Mouse (Mus musculus): Measurements from ENCODE around the gene Zfhx3. TPM values are rescaled to one million over a fixed set of nuclear protein-coding genes. Genes with fewer than 3 reads are reported as not detected.

The Zfhx3 gene
- polyA plus RNA-seq, 1 experiment from 2014 or later, result 44.7 TPM

DNA sequence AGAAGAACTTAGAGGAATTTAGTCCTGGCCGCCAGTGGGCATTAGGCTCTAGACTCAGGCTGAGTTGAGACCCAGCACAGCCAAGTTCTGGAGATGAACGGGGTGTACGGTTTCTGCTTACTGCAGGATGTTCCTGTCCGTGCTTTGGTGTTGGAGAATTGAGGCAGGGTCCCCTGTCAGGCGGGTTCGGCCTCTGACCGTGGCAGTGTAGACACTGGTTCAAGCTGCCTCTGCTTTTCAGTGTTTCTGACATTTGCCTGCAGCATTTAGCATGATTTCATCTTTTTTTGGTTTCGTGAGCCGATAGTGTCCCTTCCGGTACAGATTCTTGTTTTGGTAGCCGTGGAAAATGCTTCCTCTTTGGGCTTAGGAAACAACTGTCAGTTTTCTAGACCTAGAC, 805.7 kb downstream of the Zfhx3 start:
- Histone ChIP-seq H3K9me3 (replicated peaks; ENCODE audit: control insufficient read depth, low read length, poor library complexity, severe bottlenecking) (no peaks in the 10 kb centered on the region), H3K9ac (ENCODE audit: low read depth, low read length) (no peak overlapping the region), H3K27me3 (ENCODE audit: control insufficient read depth, insufficient read depth, low read depth, low read length) (no peaks in the 10 kb centered on the region), H3K27ac (ENCODE audit: low read length) (no peak overlapping the region), H3K36me3 (ENCODE audit: control insufficient read depth, insufficient read depth, low read length) (no peaks in the 10 kb centered on the region), H3K4me3 (ENCODE audit: low read depth, low read length) (no peak overlapping the region), H3K4me2 (ENCODE audit: low read length) (no peak overlapping the region), H3K4me1 (ENCODE audit: control insufficient read depth, insufficient read depth, low read length) (peaks cover 20% of the 10 kb centered on the region)
- no peak for ATAC-seq
- WGBS, result 49% methylated on average over 11 of the region's 11 CpGs

DNA sequence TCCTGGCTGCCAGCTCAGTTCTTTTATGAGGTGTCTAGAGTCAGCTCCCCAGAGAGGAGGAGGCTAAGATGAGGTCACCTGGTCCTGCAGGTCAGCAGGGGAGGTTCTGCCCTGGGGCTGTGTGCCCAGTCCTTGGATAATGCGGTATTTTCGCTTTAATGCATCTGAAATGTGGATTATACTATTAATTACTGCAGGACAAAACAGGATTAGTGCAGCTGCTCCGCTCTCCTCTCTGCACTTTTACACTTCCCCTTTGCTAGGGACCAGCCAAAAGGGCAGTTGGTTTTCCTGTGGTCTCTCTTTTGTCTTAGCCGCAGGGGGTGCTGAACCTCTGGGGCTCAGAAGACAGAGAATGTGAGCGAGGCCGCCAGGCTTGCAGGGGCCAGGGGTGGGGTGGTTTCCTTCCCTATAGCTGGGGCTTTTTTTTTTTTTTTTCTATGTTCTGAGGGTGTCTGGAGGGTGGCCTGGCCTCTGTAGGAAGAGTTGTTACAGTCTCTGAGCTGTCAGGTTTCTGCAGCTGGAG, 806.5 kb downstream of the Zfhx3 start:
- H3K27me3 ChIP-seq (ENCODE audit: control insufficient read depth, insufficient read depth, low read depth, low read length), result no peaks in the 10 kb centered on the region
- peak; percentile 44; the same call in 1 of the 2 replicates for ATAC-seq
- peak overlapping the region; percentile 41; the same call in 1 of the 2 replicates for H3K27ac ChIP-seq (ENCODE audit: low read length)
- H3K4me3 ChIP-seq (ENCODE audit: low read depth, low read length), result no peak overlapping the region
- H3K9ac ChIP-seq (ENCODE audit: low read depth, low read length), result no peak overlapping the region
- 7% methylated on average over 6 of the region's 6 CpGs for WGBS
- no peaks in the 10 kb centered on the region for H3K36me3 ChIP-seq (ENCODE audit: control insufficient read depth, insufficient read depth, low read length)
- peaks cover 18% of the 10 kb centered on the region for H3K4me1 ChIP-seq (ENCODE audit: control insufficient read depth, insufficient read depth, low read length)
- H3K4me2 ChIP-seq (ENCODE audit: low read length), result peak overlapping the region; percentile 19; the same call in 1 of the 2 replicates
- no peaks in the 10 kb centered on the region for H3K9me3 ChIP-seq (replicated peaks; ENCODE audit: control insufficient read depth, low read length, poor library complexity, severe bottlenecking)

DNA sequence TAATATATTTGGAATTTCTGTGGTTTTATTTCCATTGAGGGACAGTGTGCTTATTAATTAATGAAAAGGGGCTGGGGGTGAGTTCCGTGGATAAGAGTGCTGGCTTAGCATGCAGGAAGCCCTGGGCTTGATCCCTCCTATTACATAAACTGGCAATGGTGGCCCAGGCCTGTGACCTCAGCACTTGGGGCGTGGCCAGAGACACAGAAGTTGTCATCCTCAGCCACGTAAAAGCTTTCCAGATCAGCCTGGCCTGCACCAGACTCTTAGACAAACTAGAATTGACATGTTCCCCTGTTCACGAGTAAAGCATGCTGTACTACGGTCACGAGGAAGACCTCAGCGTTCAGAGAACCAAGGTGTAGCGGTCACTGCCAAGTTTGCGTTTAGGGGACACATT, 808.4 kb downstream of the Zfhx3 start:
- Histone ChIP-seq H3K4me2 (ENCODE audit: low read length) (no peak overlapping the region), H3K4me1 (ENCODE audit: control insufficient read depth, insufficient read depth, low read length) (peaks cover 32% of the 10 kb centered on the region), H3K27me3 (ENCODE audit: control insufficient read depth, insufficient read depth, low read depth, low read length) (no peaks in the 10 kb centered on the region), H3K27ac (ENCODE audit: low read length) (no peak overlapping the region), H3K9ac (ENCODE audit: low read depth, low read length) (no peak overlapping the region), H3K4me3 (ENCODE audit: low read depth, low read length) (no peak overlapping the region), H3K36me3 (ENCODE audit: control insufficient read depth, insufficient read depth, low read length) (no peaks in the 10 kb centered on the region), H3K9me3 (replicated peaks; ENCODE audit: control insufficient read depth, low read length, poor library complexity, severe bottlenecking) (no peaks in the 10 kb centered on the region)
- WGBS, result 87% methylated on average over 9 of the region's 9 CpGs
- no peak for ATAC-seq

DNA sequence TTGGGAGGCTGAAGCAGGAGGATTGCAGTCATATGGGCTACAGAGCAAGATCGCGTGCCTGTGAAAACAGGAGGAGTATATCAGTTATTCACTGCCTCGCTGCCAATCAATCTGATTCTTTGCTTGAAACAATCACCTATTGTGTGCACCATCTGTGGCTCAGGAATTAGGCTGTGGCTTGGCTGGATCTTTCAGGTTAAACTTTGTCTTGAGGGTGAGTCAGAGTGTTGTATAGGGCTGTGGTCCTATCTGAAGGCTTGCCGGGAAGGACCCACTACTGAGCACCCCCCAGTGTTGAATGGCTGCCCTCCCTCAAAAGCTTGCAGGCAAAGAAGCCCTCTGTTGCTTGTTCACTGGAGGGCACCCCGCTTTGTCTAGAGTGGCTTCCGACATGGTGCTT, 812.1 kb downstream of the Zfhx3 start:
- no peaks in the 10 kb centered on the region for H3K9me3 ChIP-seq (replicated peaks; ENCODE audit: control insufficient read depth, low read length, poor library complexity, severe bottlenecking)
- no peaks in the 10 kb centered on the region for H3K36me3 ChIP-seq (ENCODE audit: control insufficient read depth, insufficient read depth, low read length)
- WGBS, result 67% methylated on average over 6 of the region's 6 CpGs
- no peak overlapping the region for H3K4me3 ChIP-seq (ENCODE audit: low read depth, low read length)
- no peak for ATAC-seq
- H3K4me1 ChIP-seq (ENCODE audit: control insufficient read depth, insufficient read depth, low read length), result peaks cover 39% of the 10 kb centered on the region
- H3K4me2 ChIP-seq (ENCODE audit: low read length), result no peak overlapping the region
- H3K27ac ChIP-seq (ENCODE audit: low read length), result no peak overlapping the region; the same call in 1 of the 2 replicates
- H3K9ac ChIP-seq (ENCODE audit: low read depth, low read length), result no peak overlapping the region
- H3K27me3 ChIP-seq (ENCODE audit: control insufficient read depth, insufficient read depth, low read depth, low read length), result no peaks in the 10 kb centered on the region

DNA sequence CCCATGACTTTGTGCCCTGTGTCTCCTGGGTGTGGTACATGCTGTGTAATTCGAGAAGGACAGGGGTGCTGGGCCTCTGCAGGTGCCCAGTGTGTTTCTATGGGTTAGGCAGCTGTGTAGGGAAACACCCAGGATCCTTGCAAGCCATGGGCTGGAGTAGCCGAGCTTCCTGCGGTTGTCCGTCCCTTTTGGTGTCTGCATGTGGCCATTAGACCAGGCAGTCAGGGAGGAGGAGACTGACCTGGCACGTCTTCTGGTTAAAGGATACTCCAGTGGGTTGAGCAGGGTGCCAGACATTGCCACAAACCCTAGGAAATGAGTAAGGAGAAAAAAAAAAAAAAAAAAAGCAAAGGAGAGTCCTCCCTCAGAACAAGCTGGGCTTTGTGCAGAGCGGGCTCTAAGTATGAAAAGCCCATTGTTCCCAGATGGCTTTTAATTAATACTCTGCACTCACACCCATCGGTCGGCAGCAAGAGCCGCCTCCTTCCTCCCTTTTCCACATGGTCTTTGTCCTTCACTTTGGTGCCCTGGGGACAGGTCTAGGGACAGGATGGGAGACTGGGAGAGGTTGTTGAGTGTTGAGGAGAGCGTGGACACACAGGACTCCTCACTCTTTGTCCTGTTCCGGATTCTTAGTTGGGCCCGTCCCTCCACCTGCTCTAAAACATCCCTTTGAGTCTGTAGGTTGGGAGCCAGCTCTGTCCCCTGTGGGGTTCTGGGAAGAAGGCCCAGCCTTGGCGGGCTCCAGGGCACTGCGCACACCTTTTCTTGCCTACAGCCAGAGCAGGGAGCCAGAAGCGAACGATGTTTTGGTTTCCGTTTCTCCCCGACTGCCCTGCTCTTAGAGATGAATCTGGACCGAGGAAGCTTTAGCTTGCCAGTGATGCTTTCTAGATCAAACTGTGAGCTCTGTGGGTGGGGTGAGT, 813.2 kb downstream of the Zfhx3 start:
- no peak for ATAC-seq
- Histone ChIP-seq H3K4me3 (ENCODE audit: low read depth, low read length) (no peak overlapping the region), H3K4me2 (ENCODE audit: low read length) (0 out of 2 replicates have a peak overlapping the region, but pooled peaks have one; percentile 1), H3K27me3 (ENCODE audit: control insufficient read depth, insufficient read depth, low read depth, low read length) (no peaks in the 10 kb centered on the region), H3K27ac (ENCODE audit: low read length) (peak overlapping the region; percentile 58), H3K36me3 (ENCODE audit: control insufficient read depth, insufficient read depth, low read length) (no peaks in the 10 kb centered on the region), H3K4me1 (ENCODE audit: control insufficient read depth, insufficient read depth, low read length) (peaks cover 41% of the 10 kb centered on the region), H3K9me3 (replicated peaks; ENCODE audit: control insufficient read depth, low read length, poor library complexity, severe bottlenecking) (no peaks in the 10 kb centered on the region), H3K9ac (ENCODE audit: low read depth, low read length) (no peak overlapping the region)
- WGBS, result 48% methylated on average over 19 of the region's 19 CpGs

DNA sequence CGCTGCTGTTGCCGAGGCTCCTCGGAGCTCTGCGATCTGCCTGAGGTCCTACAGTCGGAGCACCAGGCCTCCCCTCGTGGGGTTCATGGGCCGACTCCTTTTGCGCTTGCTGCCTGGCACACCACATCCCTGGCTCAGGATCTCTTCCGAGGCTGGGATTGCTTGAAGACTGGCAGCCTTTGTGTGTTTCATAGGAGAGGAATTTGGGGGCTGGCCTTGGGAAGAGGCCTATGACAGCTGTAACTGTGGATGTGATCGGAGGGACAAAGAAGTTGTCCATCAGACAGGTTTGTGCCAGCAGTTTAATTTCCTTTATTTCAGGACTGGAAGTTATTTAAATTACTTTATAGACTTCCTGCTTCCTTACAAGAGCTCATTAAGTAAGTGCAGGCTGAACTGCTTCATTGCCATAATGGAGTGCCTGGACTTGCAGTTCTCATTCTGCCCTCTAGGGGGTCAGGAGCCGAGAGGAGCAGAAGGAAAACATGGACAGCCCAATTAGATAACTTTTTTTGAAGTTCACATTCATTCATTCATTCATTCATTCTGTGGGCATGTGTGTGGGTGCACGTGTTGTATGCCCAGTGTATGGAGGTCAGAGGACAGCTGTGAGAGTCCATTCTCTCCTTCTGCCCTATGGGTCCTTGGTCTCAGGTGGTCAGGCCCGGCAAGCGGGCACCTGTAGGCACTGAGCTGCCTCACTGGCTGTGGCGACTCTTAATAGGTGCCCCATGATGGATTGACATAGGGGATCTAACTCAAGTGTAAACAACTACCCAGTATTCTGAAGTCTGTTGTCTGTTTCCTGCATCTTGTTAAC, 817.3 kb downstream of the Zfhx3 start:
- H3K9me3 ChIP-seq (replicated peaks; ENCODE audit: control insufficient read depth, low read length, poor library complexity, severe bottlenecking), result no peaks in the 10 kb centered on the region
- H3K4me1 ChIP-seq (ENCODE audit: control insufficient read depth, insufficient read depth, low read length), result peaks cover 55% of the 10 kb centered on the region
- no peak overlapping the region for H3K9ac ChIP-seq (ENCODE audit: low read depth, low read length)
- no peak overlapping the region for H3K4me3 ChIP-seq (ENCODE audit: low read depth, low read length)
- peak overlapping the region; percentile 50 for H3K27ac ChIP-seq (ENCODE audit: low read length)
- no peaks in the 10 kb centered on the region for H3K27me3 ChIP-seq (ENCODE audit: control insufficient read depth, insufficient read depth, low read depth, low read length)
- 0 out of 2 replicates have a peak, but pooled peaks have one; percentile 30 for ATAC-seq
- peak overlapping the region; percentile 8; the same call in 1 of the 2 replicates for H3K4me2 ChIP-seq (ENCODE audit: low read length)
- H3K36me3 ChIP-seq (ENCODE audit: control insufficient read depth, insufficient read depth, low read length), result no peaks in the 10 kb centered on the region
- 48% methylated on average over 15 of the region's 15 CpGs for WGBS

DNA sequence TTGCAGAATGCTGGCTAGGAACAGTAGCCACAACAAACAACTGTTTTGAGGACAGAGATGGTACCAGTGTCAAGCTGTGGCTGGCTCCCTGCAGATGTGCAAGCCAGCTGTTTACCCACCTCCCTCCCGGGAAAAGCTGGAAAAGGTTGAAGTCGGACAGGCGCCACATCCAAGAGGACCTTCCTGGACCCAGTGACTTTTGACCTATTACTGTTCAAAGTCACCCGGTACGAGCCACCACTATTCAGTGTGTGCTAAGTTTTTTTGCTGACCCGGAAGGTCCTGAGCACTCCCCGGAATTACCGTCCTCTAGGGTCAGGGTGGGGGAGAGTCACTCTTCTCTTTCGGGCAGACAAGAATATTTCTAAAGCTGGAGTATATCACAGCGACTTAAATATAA, 818.3 kb downstream of the Zfhx3 start:
- no peak for ATAC-seq
- Histone ChIP-seq H3K36me3 (ENCODE audit: control insufficient read depth, insufficient read depth, low read length) (no peaks in the 10 kb centered on the region), H3K9me3 (replicated peaks; ENCODE audit: control insufficient read depth, low read length, poor library complexity, severe bottlenecking) (no peaks in the 10 kb centered on the region), H3K4me1 (ENCODE audit: control insufficient read depth, insufficient read depth, low read length) (peaks cover 54% of the 10 kb centered on the region), H3K4me2 (ENCODE audit: low read length) (no peak overlapping the region), H3K9ac (ENCODE audit: low read depth, low read length) (no peak overlapping the region), H3K4me3 (ENCODE audit: low read depth, low read length) (no peak overlapping the region), H3K27ac (ENCODE audit: low read length) (no peak overlapping the region), H3K27me3 (ENCODE audit: control insufficient read depth, insufficient read depth, low read depth, low read length) (no peaks in the 10 kb centered on the region)
- 79% methylated on average over 10 of the region's 10 CpGs for WGBS

DNA sequence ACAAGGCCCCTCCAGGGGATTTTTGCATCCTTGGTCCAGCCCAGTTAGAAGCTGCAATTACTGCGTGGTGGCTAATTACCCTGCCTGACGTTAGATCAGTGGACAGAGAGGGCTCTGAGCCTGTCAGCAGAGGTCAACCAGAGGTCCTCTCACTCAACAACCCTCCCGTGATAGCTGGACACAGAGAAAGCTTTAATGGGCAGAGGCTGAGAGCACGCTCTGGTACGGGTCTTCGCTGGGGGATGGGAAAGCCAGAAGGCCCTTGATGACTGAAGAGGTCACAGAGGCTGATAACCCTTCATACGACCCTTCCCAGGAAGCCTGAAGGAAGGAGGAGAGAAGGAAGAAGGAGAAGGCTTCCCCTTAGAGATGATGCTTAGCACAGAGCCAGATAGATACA, 820.1 kb downstream of the Zfhx3 start:
- Histone ChIP-seq H3K36me3 (ENCODE audit: control insufficient read depth, insufficient read depth, low read length) (no peaks in the 10 kb centered on the region), H3K27ac (ENCODE audit: low read length) (no peak overlapping the region), H3K4me1 (ENCODE audit: control insufficient read depth, insufficient read depth, low read length) (peaks cover 57% of the 10 kb centered on the region), H3K27me3 (ENCODE audit: control insufficient read depth, insufficient read depth, low read depth, low read length) (no peaks in the 10 kb centered on the region), H3K4me2 (ENCODE audit: low read length) (no peak overlapping the region), H3K4me3 (ENCODE audit: low read depth, low read length) (no peak overlapping the region), H3K9me3 (replicated peaks; ENCODE audit: control insufficient read depth, low read length, poor library complexity, severe bottlenecking) (no peaks in the 10 kb centered on the region), H3K9ac (ENCODE audit: low read depth, low read length) (no peak overlapping the region)
- 22% methylated on average over 7 of the region's 7 CpGs for whole genome bisulfite sequencing
- ATAC-seq, result no peak

All from midbrain, embryonic 16.5 days (tissue).